Mouse (Mus musculus) heart, embryonic 15.5 days (tissue): ENCODE measurements around the gene Glra1. TPM values are rescaled to one million over a fixed set of nuclear protein-coding genes. Genes with fewer than 3 reads are reported as not detected.

Experiments used
- ATAC-seq: fragments of 200-750 bp; cut with Nextera tagmentation; replicated peaks from 2 replicates; pipeline ENCODE4 v1.8.0; 2017; ENCODE audit warnings: low read depth, moderate TSS enrichment; ENCODE audit not compliant: insufficient number of reproducible peaks, insufficient read depth, low FRiP score
- H3K27ac ChIP-seq: fragments of 300-500 bp; sonication (generic); 2 replicates; pipeline ENCODE4 v1.5.1; 2015; ENCODE audit warnings: mild to moderate bottlenecking, inconsistent platforms
- H3K27me3 ChIP-seq: fragments of 300-500 bp; sonication (generic); 2 replicates; pipeline ENCODE4 v1.6.1; 2015; ENCODE audit warnings: inconsistent platforms
- H3K36me3 ChIP-seq: fragments of 300-500 bp; sonication (generic); 2 replicates; pipeline ENCODE4 v1.6.1; 2015; ENCODE audit warnings: mild to moderate bottlenecking, inconsistent platforms
- H3K4me1 ChIP-seq: fragments of 300-500 bp; sonication (generic); replicated peaks from 2 replicates; pipeline ENCODE4 v1.6.1; 2015; ENCODE audit warnings: inconsistent platforms
- H3K4me2 ChIP-seq: fragments of 300-500 bp; sonication (generic); 2 replicates; pipeline ENCODE4 v1.6.1; 2015; ENCODE audit warnings: inconsistent platforms, mild to moderate bottlenecking, moderate library complexity
- H3K4me3 ChIP-seq: fragments of 300-500 bp; sonication (generic); 2 replicates; pipeline ENCODE4 v1.5.1; 2015; ENCODE audit warnings: mild to moderate bottlenecking, inconsistent platforms
- H3K9ac ChIP-seq: fragments of 300-500 bp; sonication (generic); 2 replicates; pipeline ENCODE4 v1.6.1; 2015; ENCODE audit warnings: mild to moderate bottlenecking, inconsistent platforms
- H3K9me3 ChIP-seq: fragments of 300-500 bp; sonication (generic); replicated peaks from 2 replicates; pipeline ENCODE4 v1.6.1; 2016; ENCODE audit warnings: inconsistent platforms
- WGBS: fragments of 180-500 bp; shearing (Covaris S2); methylation state at CpG from one replicate; pipeline ENCODE4 v1.1.7; 2015; ENCODE audit warnings: mixed read lengths; 5-methylcytosine and 5-hydroxymethylcytosine counted together
- microRNA-seq: library from miRNA; unstranded; fragments of <30 nt; microRNA quantifications from one replicate; pipeline ENCODE4, GENCODE M21; 2016
- polyA plus RNA-seq: library from polyadenylated mRNA; unstranded; fragments of >200 nt; fragmentation: Nextera tagmentation; extraction: Ambion mirVana; gene quantifications from 2 replicates; pipeline ENCODE4 v1.2.1, GENCODE M21; 2015

Glra1 gene
- polyA plus RNA-seq, 1 experiment from 2014 or later = not detected

DNA sequence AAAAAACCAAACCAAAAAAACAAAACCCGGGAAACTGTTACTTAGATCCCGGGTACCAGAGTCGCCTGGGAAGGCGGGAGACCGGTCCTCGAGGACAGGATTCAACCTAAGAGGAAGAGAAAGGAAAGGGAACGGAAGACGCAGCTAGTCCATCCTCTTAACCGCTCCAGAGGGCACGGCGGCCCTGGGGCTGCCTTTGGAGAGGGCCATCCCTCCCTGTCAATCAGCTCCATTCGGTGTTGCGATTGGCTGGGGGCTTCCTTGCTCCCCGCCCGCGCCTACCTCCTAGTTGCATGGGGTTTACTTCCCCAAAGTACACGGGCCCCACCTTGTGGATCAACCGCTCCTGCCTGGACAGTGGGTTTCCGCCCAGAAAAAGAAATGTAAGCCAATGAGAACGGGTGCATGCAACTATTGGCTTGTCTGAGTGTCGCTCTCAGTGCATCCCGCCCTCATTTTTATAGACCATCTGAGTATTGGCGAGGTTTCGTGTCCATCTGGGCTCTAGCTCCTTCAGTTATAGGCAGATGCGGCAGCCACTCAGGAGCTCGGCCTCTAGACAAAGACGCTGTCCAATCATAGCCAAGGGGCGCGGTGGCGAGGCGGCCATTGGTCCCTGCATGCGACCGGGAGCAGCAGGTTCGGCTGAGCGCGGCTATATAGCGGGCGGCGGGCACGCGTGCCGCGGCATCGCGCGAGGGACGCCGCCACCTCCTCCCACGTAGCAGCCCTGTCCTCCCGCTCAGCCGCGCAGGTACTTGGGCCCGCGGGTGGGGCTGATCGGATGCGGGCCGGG is 138.8 kb downstream of the Glra1 start, which contains the start of gene G3bp1:
G3bp1 (plus strand) TSS at position 638 of the 796 bp plus-strand sequence.
- Histone ChIP-seq H3K36me3 (no peaks in the 10 kb centered on the region), H3K4me3 (peak within 1 kb of the TSS; percentile 99), H3K27ac (peak within 1 kb of the TSS; percentile 94), H3K9me3 (no peaks in the 10 kb centered on the region), H3K4me2 (peak within 1 kb of the TSS; percentile 90), H3K27me3 (no peaks in the 10 kb centered on the region), H3K9ac (peak within 1 kb of the TSS; percentile 99), H3K4me1 (peaks cover 35% of the 10 kb centered on the region)
- WGBS = under 1% methylated on average over 57 of the region's 57 CpGs
- ATAC-seq = peak; percentile 97

DNA sequence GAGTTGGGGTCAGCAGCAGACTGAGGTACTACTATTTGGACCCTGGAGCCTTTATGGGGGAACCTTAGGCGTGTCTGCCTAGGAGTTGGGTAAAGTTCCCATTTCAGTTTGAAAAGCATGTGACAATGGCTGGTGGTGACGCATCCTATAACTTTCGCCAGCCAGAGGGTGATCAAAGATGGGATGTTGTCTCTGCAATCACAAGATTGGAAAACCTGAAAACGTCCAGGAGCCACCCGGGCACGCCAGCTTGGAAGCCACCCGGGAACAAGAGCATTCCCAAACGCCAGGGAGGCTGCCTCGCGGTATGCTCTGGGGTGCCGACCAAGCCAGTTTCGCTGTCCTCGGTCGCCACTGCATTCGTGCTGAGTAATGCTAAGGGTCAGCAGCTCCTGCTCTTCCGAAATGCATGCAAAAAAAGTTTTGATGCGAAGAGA is 139.4 kb downstream of the Glra1 start:
- H3K9me3 ChIP-seq = no peaks in the 10 kb centered on the region
- peak overlapping the region; percentile 83 for H3K4me2 ChIP-seq
- H3K36me3 ChIP-seq = no peaks in the 10 kb centered on the region
- H3K9ac ChIP-seq = peak overlapping the region; percentile 69
- peaks cover 31% of the 10 kb centered on the region for H3K4me1 ChIP-seq
- no peaks in the 10 kb centered on the region for H3K27me3 ChIP-seq
- H3K4me3 ChIP-seq = peak overlapping the region; percentile 99
- WGBS = 2% methylated on average over 17 of the region's 17 CpGs
- ATAC-seq = peak; percentile 6; the same call in 1 of the 2 replicates
- H3K27ac ChIP-seq = peak overlapping the region; percentile 94

DNA sequence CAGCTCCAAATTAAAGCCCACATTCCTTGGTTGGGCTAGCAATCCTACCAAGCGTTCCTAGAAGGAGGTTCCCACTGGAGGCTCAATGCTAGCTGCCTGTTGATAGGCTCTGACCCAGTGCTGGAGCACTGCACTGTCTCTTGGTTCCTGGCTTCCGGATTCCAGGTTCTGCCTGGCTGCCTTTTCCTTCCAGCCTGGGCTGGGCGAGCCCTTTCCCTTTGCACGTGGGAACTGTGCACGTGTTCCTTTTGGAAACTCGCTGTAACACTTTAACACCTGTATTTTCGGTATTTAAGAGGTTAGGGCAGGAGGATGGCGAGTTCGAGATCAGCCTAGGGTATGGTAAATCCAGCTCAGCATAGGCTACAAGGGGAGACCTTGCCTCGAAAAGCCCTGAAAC is 140.0 kb downstream of the Glra1 start:
- H3K4me3 ChIP-seq = no peak overlapping the region
- H3K4me2 ChIP-seq = peak overlapping the region; percentile 83
- peak overlapping the region; percentile 69 for H3K9ac ChIP-seq
- H3K27ac ChIP-seq = peak overlapping the region; percentile 94
- 66% methylated on average over 10 of the region's 10 CpGs for WGBS
- H3K9me3 ChIP-seq = no peaks in the 10 kb centered on the region
- peaks cover 25% of the 10 kb centered on the region for H3K4me1 ChIP-seq
- no peaks in the 10 kb centered on the region for H3K27me3 ChIP-seq
- no peak for ATAC-seq
- H3K36me3 ChIP-seq = no peaks in the 10 kb centered on the region

DNA sequence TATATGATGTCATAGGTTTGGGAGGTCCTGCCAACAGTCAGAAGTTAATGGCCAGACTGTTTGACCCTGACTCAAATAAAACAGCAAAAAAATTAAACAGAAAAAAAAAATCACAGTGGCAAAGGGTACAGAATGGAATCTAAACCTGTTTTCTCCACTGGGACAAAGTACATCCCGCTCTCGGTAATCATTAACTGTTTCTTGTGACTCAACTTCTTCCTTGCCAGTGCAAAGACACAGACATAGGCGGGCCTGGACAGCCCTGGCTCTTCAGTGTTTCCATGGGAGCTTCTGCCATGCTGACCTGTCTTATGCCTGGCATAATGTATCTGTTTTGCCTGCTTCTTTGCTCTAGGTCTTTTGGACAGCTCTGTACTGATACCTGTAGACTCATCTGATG is 142.8 kb downstream of the Glra1 start:
- WGBS = 83% methylated on average over 3 of the region's 3 CpGs
- no peak for ATAC-seq

DNA sequence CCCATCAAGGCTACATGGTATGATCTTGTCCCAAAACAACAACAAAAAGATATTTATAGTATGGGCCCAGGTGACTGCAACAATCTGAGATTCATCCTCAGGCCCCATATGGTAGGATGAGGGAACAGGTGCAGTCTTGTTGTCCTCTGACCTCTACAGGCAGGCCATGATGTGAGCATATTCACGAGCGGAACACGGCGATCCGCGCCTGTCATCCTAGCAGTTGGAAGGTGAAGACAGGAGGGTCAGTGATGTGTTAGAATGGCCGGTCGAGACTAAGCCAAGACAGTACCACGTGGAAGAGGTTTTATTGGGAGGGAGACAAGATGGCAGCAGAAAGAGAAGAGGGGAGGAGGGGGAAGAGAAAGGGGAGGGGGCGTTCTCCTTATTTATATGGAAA is 143.3 kb downstream of the Glra1 start:
- no peak overlapping the region for H3K4me3 ChIP-seq
- H3K4me2 ChIP-seq = no peak overlapping the region
- peaks cover 18% of the 10 kb centered on the region for H3K4me1 ChIP-seq
- WGBS = 77% methylated on average over 10 of the region's 10 CpGs
- no peaks in the 10 kb centered on the region for H3K9me3 ChIP-seq
- H3K9ac ChIP-seq = no peak overlapping the region
- ATAC-seq = no peak
- no peak overlapping the region for H3K27ac ChIP-seq
- no peaks in the 10 kb centered on the region for H3K36me3 ChIP-seq
- H3K27me3 ChIP-seq = no peaks in the 10 kb centered on the region

More for the DNA sequence above, 142.8 kb downstream of the Glra1 start:
- Histone ChIP-seq H3K9me3 (no peaks in the 10 kb centered on the region), H3K4me1 (peaks cover 13% of the 10 kb centered on the region), H3K4me2 (no peak overlapping the region), H3K27me3 (no peaks in the 10 kb centered on the region), H3K36me3 (no peaks in the 10 kb centered on the region), H3K9ac (no peak overlapping the region), H3K27ac (no peak overlapping the region), H3K4me3 (no peak overlapping the region)

Small RNA genes within 50 kb of the gene (microRNA-seq; reads per million reads assigned to microRNA genes)
- gene Mir7652 = not detected

Other genes with a start within 250 kb of the Glra1 start
- 1,914 and 2,149 TPM in 2 replicates for gene Sparc, start 185.0 kb downstream of the Glra1 start, polyA plus RNA-seq
- 252 and 260 TPM in 2 replicates for gene Atox1, start 147.0 kb downstream of the Glra1 start, polyA plus RNA-seq
- gene G3bp1, start 138.5 kb downstream of the Glra1 start, polyA plus RNA-seq = 94.4 and 105 TPM in 2 replicates